Mouse (Mus musculus) olfactory bulb, adult 2 months (tissue): ENCODE results near the gene Plekhs1. TPM values are rescaled to one million over a fixed set of nuclear protein-coding genes. Genes with fewer than 3 reads are reported as not detected.

Experiments used
- H3K27ac ChIP-seq: fragments of 200-500 bp; 2 replicates; pipeline ENCODE4 v1.5.1; 2012; ENCODE audit warnings: low read depth, low read length; ENCODE audit not compliant: insufficient read depth
- H3K4me1 ChIP-seq: fragments of 200-500 bp; 2 replicates; pipeline ENCODE4 v1.6.1; 2012; ENCODE audit warnings: low read length; ENCODE audit not compliant: control insufficient read depth, insufficient read depth
- H3K4me3 ChIP-seq: fragments of 200-500 bp; 2 replicates; pipeline ENCODE4 v1.5.1; 2012; ENCODE audit warnings: mild to moderate bottlenecking, low read depth, low read length, moderate library complexity; ENCODE audit not compliant: insufficient read depth
- CTCF ChIP-seq: fragments of 200-500 bp; IDR thresholded peaks from 2 replicates; pipeline ENCODE4 v1.5.1; 2012; ENCODE audit warnings: low read depth, mild to moderate bottlenecking, low read length, moderate library complexity; ENCODE audit not compliant: insufficient read depth
- POLR2A ChIP-seq: fragments of 200-500 bp; IDR thresholded peaks from 2 replicates; pipeline ENCODE4 v1.6.1; 2012; ENCODE audit warnings: mild to moderate bottlenecking, low read depth, low read length, moderate library complexity; ENCODE audit not compliant: insufficient read depth
- WGBS: fragments of 180-500 bp; shearing (Covaris S2); methylation state at CpG from one replicate; pipeline ENCODE4 v1.1.7; 2018; 5-methylcytosine and 5-hydroxymethylcytosine counted together
- polyA plus RNA-seq: library from polyadenylated mRNA; stranded (reverse); fragments of >200 nt; gene quantifications from 2 replicates; pipeline ENCODE4 v1.2.4, GENCODE M21; 2012; ENCODE audit warnings: low replicate concordance; ENCODE audit not compliant: missing spikeins, insufficient read depth, insufficient read length

Gene Plekhs1
- polyA plus RNA-seq, 1 experiment: not detected

- 59% methylated on average over 4 of the region's 4 CpGs for WGBS
- H3K4me3 ChIP-seq: no peak overlapping the region
- H3K27ac ChIP-seq: no peak overlapping the region
- TF ChIP-seq CTCF (no peak), POLR2A (no peak)
- H3K4me1 ChIP-seq: peaks cover 11% of the 10 kb centered on the region
These were observed 9.6 kb upstream of the Plekhs1 start for GRCm38 (mm10) chr19:56451867-56452266.

- 65% methylated on average over 2 of the region's 2 CpGs for WGBS
These were observed 9.0 kb upstream of the Plekhs1 start for GRCm38 (mm10) chr19:56452421-56452820.

GRCm38 (mm10) chr19:56454862-56455261 lies 6.6 kb upstream of the Plekhs1 start:
- Histone ChIP-seq H3K4me1 (peaks cover 11% of the 10 kb centered on the region), H3K27ac (no peak overlapping the region), H3K4me3 (no peak overlapping the region)
- 92% methylated on average over 4 of the region's 4 CpGs for WGBS
- TF ChIP-seq CTCF: no peak
- TF ChIP-seq POLR2A: no peak

More at GRCm38 (mm10) chr19:56452421-56452820, 9.0 kb upstream of the Plekhs1 start:
- no peak overlapping the region for H3K4me3 ChIP-seq
- H3K27ac ChIP-seq: no peak overlapping the region
- peaks cover 11% of the 10 kb centered on the region for H3K4me1 ChIP-seq
- TF ChIP-seq CTCF: no peak

- TF ChIP-seq POLR2A (no peak), CTCF (no peak)
- H3K4me3 ChIP-seq: no peak overlapping the region
- WGBS: 85% methylated on average over 2 of the region's 2 CpGs
These were observed 6.1 kb upstream of the Plekhs1 start for GRCm38 (mm10) chr19:56455369-56455768.

GRCm38 (mm10) chr19:56457569-56457968 lies 3.9 kb upstream of the Plekhs1 start:
- WGBS: 92% methylated on average over 4 of the region's 4 CpGs
- Histone ChIP-seq H3K27ac (no peak overlapping the region), H3K4me1 (peaks cover 10% of the 10 kb centered on the region), H3K4me3 (no peak overlapping the region)
- TF ChIP-seq CTCF: no peak
- no peak for TF ChIP-seq POLR2A

More at GRCm38 (mm10) chr19:56455369-56455768, 6.1 kb upstream of the Plekhs1 start:
- Histone ChIP-seq H3K4me1 (peaks cover 11% of the 10 kb centered on the region), H3K27ac (no peak overlapping the region)

GRCm38 (mm10) chr19:56459154-56460050 lies 2.0 kb upstream of the Plekhs1 start:
- no peak for TF ChIP-seq CTCF
- TF ChIP-seq POLR2A: no peak
- Histone ChIP-seq H3K4me1 (peaks cover 6% of the 10 kb centered on the region; the same call in 1 of the 2 replicates), H3K27ac (no peak overlapping the region), H3K4me3 (no peak overlapping the region)
- WGBS: 86% methylated on average over 10 of the region's 10 CpGs

- H3K27ac ChIP-seq: no peak overlapping the region
- H3K4me1 ChIP-seq: peaks cover 6% of the 10 kb centered on the region; the same call in 1 of the 2 replicates
- no peak overlapping the region for H3K4me3 ChIP-seq
- TF ChIP-seq POLR2A: no peak
- no peak for TF ChIP-seq CTCF
- 79% methylated on average over 2 of the region's 2 CpGs for WGBS
These were observed 1.2 kb upstream of the Plekhs1 start for GRCm38 (mm10) chr19:56460241-56460640.

- WGBS: 76% methylated on average over 4 of the region's 4 CpGs
- Histone ChIP-seq H3K27ac (no peak overlapping the region), H3K4me1 (peaks cover 6% of the 10 kb centered on the region; the same call in 1 of the 2 replicates), H3K4me3 (no peak overlapping the region)
- TF ChIP-seq POLR2A: no peak
- TF ChIP-seq CTCF: no peak
These were observed 1.3 kb downstream of the Plekhs1 start for GRCm38 (mm10) chr19:56462786-56463185.

GRCm38 (mm10) chr19:56466486-56466885 lies 5.0 kb downstream of the Plekhs1 start:
- 81% methylated on average over 8 of the region's 8 CpGs for WGBS
- TF ChIP-seq POLR2A (no peak), CTCF (no peak)
- peaks cover 10% of the 10 kb centered on the region for H3K4me1 ChIP-seq
- no peak overlapping the region for H3K27ac ChIP-seq
- no peak overlapping the region for H3K4me3 ChIP-seq
